Mouse (Mus musculus) CD8-positive naive resting alpha-beta T cell, adult 2 months (primary cell): ENCODE data around the gene Rps6.
"Not testable (repeated sequence)": the region's sequence is repeated elsewhere in the genome, so short reads cannot be mapped to it uniquely, and the experiment has no call there.

ENCODE experiments used
- DNase-seq, 2 experiments: peaks; one replicate each; pipeline ENCODE4 v3.0.0; 2022; ENCODE audit warnings: low read depth in 2 of 2, low spot score in 2 of 2

Rps6 gene

GRCm38 (mm10) chr4:86852813-86853590 lies 4.2 kb downstream of the Rps6 start:
- no peak for DNase-seq

DNA sequence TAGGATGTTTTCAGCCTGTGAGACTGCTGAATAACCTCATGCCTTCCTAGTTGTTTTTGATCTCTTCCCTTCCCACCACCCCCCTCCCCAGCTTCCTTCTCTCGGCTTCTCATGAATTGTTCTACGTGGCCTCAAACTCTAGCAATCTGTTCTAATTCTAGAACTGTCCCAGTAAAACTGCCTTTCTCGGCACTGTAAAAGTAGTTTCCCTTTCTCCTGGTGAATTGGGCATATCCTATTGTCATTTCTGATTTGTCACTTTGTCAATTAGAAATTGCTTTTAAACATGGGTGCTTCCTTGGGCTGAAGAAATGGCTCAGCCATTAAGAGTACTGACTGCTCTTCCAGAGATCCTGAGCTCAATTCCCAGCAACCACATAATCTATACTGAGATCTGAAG lies 5.2 kb downstream of the Rps6 start:
- no peak for DNase-seq

DNA sequence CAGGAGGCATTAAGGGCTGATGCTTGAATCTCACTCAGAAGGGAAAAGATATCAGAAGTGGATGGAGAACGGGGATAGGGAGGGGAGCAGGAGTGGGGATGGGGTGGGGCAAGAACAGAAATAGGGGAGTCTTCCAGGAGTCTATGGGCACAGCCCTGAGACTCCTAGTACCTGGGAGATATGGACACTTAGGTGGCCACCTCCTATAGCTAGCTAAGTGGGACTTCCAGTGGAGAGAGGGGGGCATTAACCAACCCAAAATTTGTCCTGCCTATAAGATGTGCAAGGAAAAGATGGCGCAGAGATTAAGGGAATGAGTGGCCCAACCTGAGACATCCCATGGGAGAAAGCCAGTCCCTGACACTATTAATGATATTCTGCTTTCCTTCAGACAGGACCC lies 5.9 kb downstream of the Rps6 start:
- DNase-seq = no peak

DNA sequence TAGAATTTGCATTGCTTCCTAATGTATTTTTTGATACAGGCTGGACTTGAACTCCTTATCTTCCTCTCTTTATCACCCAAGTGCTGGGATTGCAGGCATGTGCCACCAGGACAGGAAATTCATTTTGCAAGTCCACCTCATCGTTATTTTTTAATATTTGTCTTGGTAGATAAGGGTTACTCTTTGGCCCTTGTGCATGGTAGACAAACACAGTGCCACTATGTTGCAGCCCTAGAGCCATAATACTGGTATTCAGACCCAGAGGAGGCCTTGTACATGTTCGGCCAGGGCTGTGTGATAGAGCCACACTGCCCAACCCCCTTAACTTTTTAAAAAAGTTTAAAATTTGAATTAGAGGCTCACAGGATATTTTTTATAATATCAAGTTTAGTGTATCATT lies 10.0 kb downstream of the Rps6 start:
- DNase-seq = no peak

DNA sequence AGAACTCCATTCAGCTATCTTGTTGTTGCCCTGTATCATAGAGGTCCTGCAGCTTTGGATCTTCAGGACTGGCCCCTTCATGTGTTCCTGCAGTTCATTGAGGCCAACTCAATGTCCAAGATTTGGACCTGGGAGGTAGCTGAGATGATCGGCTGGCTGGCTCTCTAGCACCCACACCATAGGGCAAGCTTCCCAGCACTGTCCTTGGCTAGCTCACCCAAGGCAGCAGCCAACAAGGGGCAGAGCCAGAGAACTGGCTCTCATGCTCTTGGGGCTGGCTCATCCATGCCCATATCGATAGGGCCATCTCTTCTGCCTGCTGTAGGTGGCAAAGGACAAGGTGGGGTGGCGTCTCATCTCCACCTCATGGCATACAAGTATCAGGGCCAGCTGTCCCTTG lies 11.8 kb downstream of the Rps6 start:
- DNase-seq = no peak

GRCm38 (mm10) chr4:86841141-86841540 lies 16.1 kb downstream of the Rps6 start:
- DNase-seq = not testable (repeated sequence)

DNA sequence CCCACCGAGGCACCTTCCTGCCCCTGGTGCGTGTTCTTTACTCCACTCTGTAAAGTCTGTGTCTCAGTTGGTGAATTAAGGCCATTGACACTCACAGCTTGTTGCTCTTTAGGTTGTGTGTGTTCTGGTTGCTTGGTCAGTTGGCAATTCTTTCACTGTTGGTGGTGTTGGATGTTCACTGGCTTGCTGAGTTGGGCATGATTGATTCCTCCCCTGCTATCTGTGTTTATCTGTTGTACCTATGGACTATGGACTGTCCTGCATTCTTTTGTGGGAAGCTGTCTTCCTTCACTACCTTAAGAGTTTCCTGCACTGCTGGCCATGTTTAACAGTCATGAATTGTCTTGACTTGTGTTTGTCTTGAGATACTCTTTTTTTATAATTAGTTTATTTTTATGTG lies 25.3 kb downstream of the Rps6 start:
- no peak for DNase-seq

DNA sequence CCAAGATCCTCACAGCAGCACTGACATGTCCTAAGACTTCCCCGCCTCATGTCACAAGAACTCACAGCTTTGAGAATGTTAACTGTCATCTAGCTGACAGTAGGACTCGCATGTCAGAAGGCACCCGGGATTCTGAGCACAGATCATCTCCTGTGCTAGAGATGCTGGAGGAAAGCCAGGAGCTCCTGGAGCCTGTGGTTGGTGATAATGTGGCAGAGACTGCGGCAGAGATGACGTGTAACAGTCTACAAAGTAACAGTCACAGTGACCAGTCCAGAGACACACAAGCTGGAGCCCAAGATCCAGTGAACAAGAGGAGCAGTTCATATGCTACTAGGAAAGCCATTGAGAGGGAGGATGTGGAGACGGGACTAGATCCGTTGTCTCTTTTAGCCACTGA lies 32.1 kb downstream of the Rps6 start:
- DNase-seq = no peak

GRCm38 (mm10) chr4:86823169-86823568 lies 34.0 kb downstream of the Rps6 start:
- DNase-seq = peak; percentile 49 to 60

GRCm38 (mm10) chr4:86814850-86815249 lies 42.4 kb downstream of the Rps6 start:
- DNase-seq = no peak

DNA sequence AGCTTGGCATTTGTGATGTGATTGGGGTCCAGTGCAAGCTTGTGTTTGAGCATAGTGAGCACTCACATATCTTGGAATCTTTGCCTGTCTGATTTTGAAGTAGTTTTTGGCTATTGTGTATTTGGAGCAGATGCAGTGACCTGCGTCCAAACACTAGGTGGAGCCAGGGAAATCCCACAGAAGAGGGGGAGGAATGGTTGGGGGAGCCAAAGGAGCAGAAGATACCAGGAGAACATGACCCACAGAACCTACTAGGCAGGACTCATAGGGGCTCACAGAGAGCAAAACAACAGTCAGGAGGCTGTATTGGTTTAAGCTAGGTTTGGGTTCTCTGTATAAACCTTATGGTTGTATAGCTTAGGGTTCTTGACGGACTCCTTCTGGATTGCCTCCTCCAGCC lies 46.6 kb downstream of the Rps6 start:
- no peak for DNase-seq
